Mouse (Mus musculus) hindbrain, embryonic 15.5 days (tissue): ENCODE measurements at regions not wholly inside any gene's neighbourhood (a gene's known extent, or its start where the extent isn't known, plus 50 kb on each side); places are given as distances from the start of the nearest gene placed in this dataset.

Experiments
- ATAC-seq: fragments of 200-750 bp; cut with Nextera tagmentation; 2 replicates; pipeline ENCODE4 v1.8.0; 2017; ENCODE audit warnings: low read depth, moderate number of reproducible peaks, moderate TSS enrichment; ENCODE audit not compliant: low FRiP score
- H3K27ac ChIP-seq: fragments of 300-500 bp; sonication (generic); replicated peaks from 2 replicates; pipeline ENCODE4 v1.5.1; 2015; ENCODE audit warnings: mild to moderate bottlenecking, inconsistent platforms
- H3K27me3 ChIP-seq: fragments of 300-500 bp; sonication (generic); 2 replicates; pipeline ENCODE4 v1.6.1; 2015; ENCODE audit warnings: control low read depth, inconsistent platforms
- H3K36me3 ChIP-seq: fragments of 300-500 bp; sonication (generic); 2 replicates; pipeline ENCODE4 v1.6.1; 2015; ENCODE audit warnings: control low read depth, inconsistent platforms
- H3K4me1 ChIP-seq: fragments of 300-500 bp; sonication (generic); replicated peaks from 2 replicates; pipeline ENCODE4 v1.6.1; 2015; ENCODE audit warnings: control low read depth, inconsistent platforms
- H3K4me2 ChIP-seq: fragments of 300-500 bp; sonication (generic); 2 replicates; pipeline ENCODE4 v1.6.1; 2015; ENCODE audit warnings: moderate library complexity, mild to moderate bottlenecking, inconsistent platforms
- H3K4me3 ChIP-seq: fragments of 300-500 bp; sonication (generic); 2 replicates; pipeline ENCODE4 v1.5.1; 2015; ENCODE audit warnings: mild to moderate bottlenecking, inconsistent platforms
- H3K9ac ChIP-seq: fragments of 300-500 bp; sonication (generic); 2 replicates; pipeline ENCODE4 v1.6.1; 2015; ENCODE audit warnings: inconsistent platforms
- H3K9me3 ChIP-seq: fragments of 300-500 bp; sonication (generic); 2 replicates; pipeline ENCODE4 v1.6.1; 2016; ENCODE audit warnings: control low read depth, inconsistent platforms
- WGBS: fragments of 180-500 bp; shearing (Covaris S2); methylation state at CpG from one replicate; pipeline ENCODE4 v1.1.7; 2015; 5-methylcytosine and 5-hydroxymethylcytosine counted together

DNA sequence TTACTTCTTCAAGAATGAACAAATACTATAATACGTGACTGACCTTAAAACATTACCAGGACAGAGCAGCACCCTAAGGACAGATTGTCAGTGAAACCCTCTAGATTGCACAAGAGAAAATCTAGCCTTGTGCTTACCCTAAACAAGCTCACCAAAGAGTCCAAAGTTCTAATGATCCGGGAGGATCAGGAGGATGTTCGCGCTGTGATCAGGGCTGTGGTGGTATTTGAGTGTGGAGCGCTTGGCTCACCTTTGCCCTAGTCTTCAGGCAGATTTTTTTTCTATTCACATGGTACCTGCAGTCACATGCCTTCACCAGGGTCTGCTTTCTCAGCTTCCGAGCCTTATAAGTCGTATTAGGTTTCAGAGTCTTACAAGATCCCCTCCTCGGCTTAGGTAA lies 65.3 kb upstream of the Abcd3 start:
- H3K4me1 ChIP-seq = 0 out of 2 replicates have a peak, but pooled peaks cover 4% of the 10 kb centered on the region
- H3K9me3 ChIP-seq = no peaks in the 10 kb centered on the region
- no peak overlapping the region for H3K4me2 ChIP-seq
- H3K27ac ChIP-seq = no peak overlapping the region
- no peak for ATAC-seq
- no peak overlapping the region for H3K9ac ChIP-seq
- no peaks in the 10 kb centered on the region for H3K27me3 ChIP-seq
- H3K36me3 ChIP-seq = no peaks in the 10 kb centered on the region
- H3K4me3 ChIP-seq = no peak overlapping the region
- WGBS = 90% methylated on average over 8 of the region's 8 CpGs

- H3K36me3 ChIP-seq = no peaks in the 10 kb centered on the region
- H3K27me3 ChIP-seq = no peaks in the 10 kb centered on the region
- no peak overlapping the region for H3K4me3 ChIP-seq
- no peak overlapping the region for H3K4me2 ChIP-seq
- ATAC-seq = no peak
- no peak overlapping the region for H3K27ac ChIP-seq
- no peaks in the 10 kb centered on the region for H3K4me1 ChIP-seq
- H3K9ac ChIP-seq = no peak overlapping the region
- WGBS = 83% methylated on average over 4 of the region's 4 CpGs
- no peaks in the 10 kb centered on the region for H3K9me3 ChIP-seq
These were observed 60.0 kb upstream of the Abcd3 start for GRCm38 (mm10) chr3:121875072-121875471.

GRCm38 (mm10) chr3:121874576-121874975 lies 59.5 kb upstream of the Abcd3 start:
- no peak overlapping the region for H3K4me3 ChIP-seq
- H3K9me3 ChIP-seq = no peaks in the 10 kb centered on the region
- H3K36me3 ChIP-seq = no peaks in the 10 kb centered on the region
- 92% methylated on average over 1 of the region's 1 CpGs for WGBS
- no peak overlapping the region for H3K27ac ChIP-seq
- ATAC-seq = no peak
- H3K9ac ChIP-seq = no peak overlapping the region
- H3K4me2 ChIP-seq = no peak overlapping the region
- H3K4me1 ChIP-seq = no peaks in the 10 kb centered on the region
- H3K27me3 ChIP-seq = no peaks in the 10 kb centered on the region

DNA sequence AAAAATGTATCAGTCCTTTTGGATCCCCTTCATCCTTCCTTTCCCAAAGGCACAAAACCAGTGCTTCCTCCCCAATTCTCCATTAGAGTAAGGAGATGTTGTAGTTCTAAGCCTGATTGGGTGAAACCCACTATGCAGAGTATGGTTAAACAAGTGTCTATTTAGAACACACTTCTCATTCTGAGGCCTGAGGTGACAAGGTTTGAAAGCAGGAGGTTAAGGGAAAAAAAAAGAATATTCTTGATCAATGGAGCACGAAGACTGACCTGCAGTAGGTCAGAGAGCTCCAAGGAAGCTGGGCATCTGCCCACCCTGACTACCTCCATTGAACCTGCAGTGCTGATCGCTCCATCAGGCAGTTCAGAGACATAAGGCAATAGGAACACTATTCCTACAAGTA lies 58.5 kb upstream of the Abcd3 start:
- Histone ChIP-seq H3K27ac (no peak overlapping the region), H3K27me3 (no peaks in the 10 kb centered on the region), H3K9me3 (no peaks in the 10 kb centered on the region), H3K4me2 (no peak overlapping the region), H3K36me3 (no peaks in the 10 kb centered on the region), H3K4me1 (no peaks in the 10 kb centered on the region), H3K4me3 (no peak overlapping the region), H3K9ac (no peak overlapping the region)
- no peak for ATAC-seq
- whole genome bisulfite sequencing = 89% methylated on average over 2 of the region's 2 CpGs

DNA sequence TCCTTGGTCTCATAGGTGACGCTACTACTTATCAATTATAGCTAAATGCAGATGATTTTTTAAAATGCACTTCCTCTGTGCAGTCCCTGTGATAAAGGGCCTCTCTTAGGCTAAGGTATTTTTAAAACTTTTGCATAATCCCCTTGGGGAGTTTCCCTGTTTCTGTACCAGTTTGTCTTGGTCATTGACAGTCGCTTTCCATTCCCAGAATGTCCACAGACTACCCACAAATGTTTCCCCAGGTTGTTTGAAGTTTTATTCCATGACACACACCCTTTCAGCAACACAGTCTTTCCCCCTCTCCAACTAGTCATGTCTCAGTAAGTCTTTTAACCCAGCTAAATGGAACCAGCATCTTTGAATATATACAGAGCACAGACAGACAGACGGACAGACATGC lies 57.6 kb upstream of the Abcd3 start:
- ATAC-seq = no peak
- no peaks in the 10 kb centered on the region for H3K36me3 ChIP-seq
- no peaks in the 10 kb centered on the region for H3K27me3 ChIP-seq
- H3K9me3 ChIP-seq = no peaks in the 10 kb centered on the region
- no peak overlapping the region for H3K4me3 ChIP-seq
- H3K4me1 ChIP-seq = no peaks in the 10 kb centered on the region
- no peak overlapping the region for H3K4me2 ChIP-seq
- no peak overlapping the region for H3K9ac ChIP-seq
- WGBS = 93% methylated on average over 3 of the region's 3 CpGs
- H3K27ac ChIP-seq = no peak overlapping the region

DNA sequence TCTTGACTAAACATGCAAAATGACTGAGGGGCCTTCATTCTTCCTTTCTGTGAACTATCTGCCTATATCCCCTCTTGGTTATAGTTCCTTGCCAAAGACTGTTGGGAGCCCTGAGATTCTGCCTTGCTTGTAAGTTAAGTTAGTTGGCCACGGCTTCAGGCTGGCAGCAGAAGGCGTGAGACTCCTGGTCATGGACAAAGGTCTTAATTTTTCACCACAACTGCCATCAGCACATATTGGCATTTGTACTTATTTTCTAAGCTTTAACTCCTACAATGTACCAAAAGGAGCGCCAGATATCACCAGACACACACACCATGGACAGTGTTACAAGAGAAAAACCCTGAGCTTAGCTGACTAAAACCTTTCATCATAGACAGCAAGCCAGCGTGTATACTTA lies 56.7 kb upstream of the Abcd3 start:
- Histone ChIP-seq H3K9me3 (no peaks in the 10 kb centered on the region), H3K4me1 (no peaks in the 10 kb centered on the region), H3K4me2 (no peak overlapping the region), H3K36me3 (no peaks in the 10 kb centered on the region), H3K4me3 (no peak overlapping the region), H3K9ac (no peak overlapping the region), H3K27me3 (no peaks in the 10 kb centered on the region), H3K27ac (no peak overlapping the region)
- ATAC-seq = no peak
- 83% methylated on average over 4 of the region's 4 CpGs for WGBS

DNA sequence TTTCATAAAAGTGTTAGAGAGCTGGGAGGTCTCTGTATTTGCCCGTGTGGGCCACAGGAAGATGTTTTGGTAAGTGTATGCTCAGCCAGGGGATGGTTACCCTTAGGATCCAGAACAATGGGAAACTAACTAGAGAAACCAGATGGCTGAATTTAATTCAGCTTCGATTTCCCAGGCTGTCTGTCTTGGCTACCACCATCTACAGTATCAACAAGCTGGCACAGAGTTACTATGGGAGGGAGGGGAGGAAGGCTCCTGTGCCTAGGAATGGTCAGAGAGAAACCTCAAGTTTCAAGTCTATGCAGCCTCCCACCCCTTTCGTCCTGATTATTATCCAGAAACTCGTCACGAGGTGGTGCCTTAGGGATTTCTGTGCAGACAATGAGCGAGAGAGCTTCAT lies 55.6 kb upstream of the Abcd3 start:
- 73% methylated on average over 6 of the region's 6 CpGs for WGBS
- Histone ChIP-seq H3K4me1 (no peaks in the 10 kb centered on the region), H3K4me2 (no peak overlapping the region), H3K9ac (no peak overlapping the region), H3K27me3 (no peaks in the 10 kb centered on the region), H3K27ac (no peak overlapping the region), H3K9me3 (no peaks in the 10 kb centered on the region), H3K4me3 (no peak overlapping the region), H3K36me3 (no peaks in the 10 kb centered on the region)
- no peak for ATAC-seq

GRCm38 (mm10) chr3:121869694-121870093 lies 54.6 kb upstream of the Abcd3 start:
- WGBS = 60% methylated on average over 4 of the region's 4 CpGs
- no peak overlapping the region for H3K4me3 ChIP-seq
- H3K9me3 ChIP-seq = no peaks in the 10 kb centered on the region
- no peak overlapping the region for H3K27ac ChIP-seq
- no peak overlapping the region for H3K9ac ChIP-seq
- no peaks in the 10 kb centered on the region for H3K36me3 ChIP-seq
- H3K4me1 ChIP-seq = no peaks in the 10 kb centered on the region
- H3K27me3 ChIP-seq = no peaks in the 10 kb centered on the region
- H3K4me2 ChIP-seq = no peak overlapping the region
- ATAC-seq = no peak

DNA sequence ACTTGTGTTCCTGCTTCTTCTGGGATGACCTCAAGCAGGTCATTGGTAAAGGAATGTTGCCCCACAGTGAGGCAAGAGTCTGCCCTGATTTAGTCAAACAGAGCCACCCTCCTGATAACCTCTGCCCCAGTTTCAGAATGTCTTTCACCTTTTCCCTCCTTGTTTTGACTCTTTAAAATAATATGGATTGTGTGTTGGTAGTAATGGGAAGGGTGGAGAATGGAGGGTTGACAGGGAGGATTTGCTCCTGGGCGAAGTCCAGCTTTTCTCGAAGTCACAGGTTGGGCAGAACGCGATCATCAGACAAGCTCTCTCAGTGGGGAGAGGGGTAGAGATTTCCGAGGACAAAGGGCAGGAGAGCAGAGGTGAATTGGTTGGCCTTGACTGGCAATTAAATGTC lies 52.2 kb upstream of the Abcd3 start:
- no peak overlapping the region for H3K4me2 ChIP-seq
- no peak overlapping the region for H3K4me3 ChIP-seq
- H3K27ac ChIP-seq = no peak overlapping the region
- no peaks in the 10 kb centered on the region for H3K36me3 ChIP-seq
- 78% methylated on average over 5 of the region's 5 CpGs for WGBS
- no peaks in the 10 kb centered on the region for H3K27me3 ChIP-seq
- H3K4me1 ChIP-seq = no peaks in the 10 kb centered on the region
- H3K9me3 ChIP-seq = no peaks in the 10 kb centered on the region
- H3K9ac ChIP-seq = no peak overlapping the region
- ATAC-seq = no peak

- H3K27me3 ChIP-seq = no peaks in the 10 kb centered on the region
- 65% methylated on average over 8 of the region's 8 CpGs for WGBS
- H3K9ac ChIP-seq = no peak overlapping the region
- H3K9me3 ChIP-seq = no peaks in the 10 kb centered on the region
- no peaks in the 10 kb centered on the region for H3K36me3 ChIP-seq
- no peak for ATAC-seq
- no peak overlapping the region for H3K4me2 ChIP-seq
- H3K4me1 ChIP-seq = no peaks in the 10 kb centered on the region
- no peak overlapping the region for H3K4me3 ChIP-seq
- H3K27ac ChIP-seq = no peak overlapping the region
These were observed 49.8 kb upstream of the Abcd3 start for GRCm38 (mm10) chr3:121864734-121865445.
